Mouse (Mus musculus) neural tube, embryonic 15.5 days (tissue): ENCODE results near the gene Wfdc16. TPM values are rescaled to one million over a fixed set of nuclear protein-coding genes. Genes with fewer than 3 reads are reported as not detected.
"Not testable (repeated sequence)": the region's sequence is repeated elsewhere in the genome, so short reads cannot be mapped to it uniquely, and the experiment has no call there.

Source experiments
- ATAC-seq: fragments of 200-750 bp; cut with Nextera tagmentation; 2 replicates; pipeline ENCODE4 v1.8.0; 2017; ENCODE audit warnings: mild to moderate bottlenecking, moderate TSS enrichment, moderate library complexity; ENCODE audit not compliant: low FRiP score
- H3K27ac ChIP-seq: fragments of 300-500 bp; sonication (generic); replicated peaks from 2 replicates; pipeline ENCODE4 v1.5.1; 2015; ENCODE audit warnings: mild to moderate bottlenecking, inconsistent platforms
- H3K27me3 ChIP-seq: fragments of 300-500 bp; sonication (generic); replicated peaks from 2 replicates; pipeline ENCODE4 v1.6.1; 2015; ENCODE audit warnings: inconsistent platforms
- H3K36me3 ChIP-seq: fragments of 300-500 bp; sonication (generic); 2 replicates; pipeline ENCODE4 v1.6.1; 2015; ENCODE audit warnings: inconsistent platforms
- H3K4me1 ChIP-seq: fragments of 300-500 bp; sonication (generic); 2 replicates; pipeline ENCODE4 v1.6.1; 2015; ENCODE audit warnings: inconsistent platforms
- H3K4me2 ChIP-seq: fragments of 300-500 bp; sonication (generic); 2 replicates; pipeline ENCODE4 v1.6.1; 2015; ENCODE audit warnings: inconsistent platforms, mild to moderate bottlenecking, moderate library complexity
- H3K4me3 ChIP-seq: fragments of 300-500 bp; sonication (generic); replicated peaks from 2 replicates; pipeline ENCODE4 v1.5.1; 2015; ENCODE audit warnings: mild to moderate bottlenecking, inconsistent platforms
- H3K9ac ChIP-seq: fragments of 300-500 bp; sonication (generic); replicated peaks from 2 replicates; pipeline ENCODE4 v1.6.1; 2015; ENCODE audit warnings: mild to moderate bottlenecking, inconsistent platforms
- H3K9me3 ChIP-seq: fragments of 300-500 bp; sonication (generic); replicated peaks from 2 replicates; pipeline ENCODE4 v1.6.1; 2016; ENCODE audit warnings: inconsistent platforms
- WGBS: fragments of 180-500 bp; shearing (Covaris S2); methylation state at CpG from one replicate; pipeline ENCODE4 v1.1.7; 2015; ENCODE audit warnings: mixed read lengths; 5-methylcytosine and 5-hydroxymethylcytosine counted together
- polyA plus RNA-seq: library from polyadenylated mRNA; unstranded; fragments of >200 nt; fragmentation: Nextera tagmentation; extraction: Ambion mirVana; gene quantifications from 2 replicates; pipeline ENCODE4 v1.2.1, GENCODE M21; 2015

The Wfdc16 gene
- polyA plus RNA-seq, 1 experiment from 2014 or later = not detected

DNA sequence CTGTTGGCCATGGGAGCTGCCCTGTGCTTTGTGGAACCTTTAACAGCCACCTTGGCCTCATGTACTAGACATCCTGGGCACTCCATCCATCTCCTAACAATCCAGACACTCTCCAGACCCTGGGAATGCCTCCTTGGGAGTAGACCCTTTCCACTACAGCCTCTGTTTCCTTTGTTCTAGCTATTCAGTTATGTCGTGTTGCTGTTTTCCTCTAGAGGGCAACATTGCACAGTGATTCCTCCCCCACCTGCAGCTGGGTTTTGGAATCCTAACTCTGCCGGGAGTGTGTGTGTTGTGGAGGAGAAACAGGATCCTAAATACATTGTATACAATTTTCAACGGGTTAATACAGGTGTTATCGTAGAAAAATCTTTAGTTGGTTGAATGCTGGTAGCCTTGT is 46.6 kb downstream of the Wfdc16 start:
- ATAC-seq = no peak
- 10% methylated on average over 4 of the region's 4 CpGs for WGBS

DNA sequence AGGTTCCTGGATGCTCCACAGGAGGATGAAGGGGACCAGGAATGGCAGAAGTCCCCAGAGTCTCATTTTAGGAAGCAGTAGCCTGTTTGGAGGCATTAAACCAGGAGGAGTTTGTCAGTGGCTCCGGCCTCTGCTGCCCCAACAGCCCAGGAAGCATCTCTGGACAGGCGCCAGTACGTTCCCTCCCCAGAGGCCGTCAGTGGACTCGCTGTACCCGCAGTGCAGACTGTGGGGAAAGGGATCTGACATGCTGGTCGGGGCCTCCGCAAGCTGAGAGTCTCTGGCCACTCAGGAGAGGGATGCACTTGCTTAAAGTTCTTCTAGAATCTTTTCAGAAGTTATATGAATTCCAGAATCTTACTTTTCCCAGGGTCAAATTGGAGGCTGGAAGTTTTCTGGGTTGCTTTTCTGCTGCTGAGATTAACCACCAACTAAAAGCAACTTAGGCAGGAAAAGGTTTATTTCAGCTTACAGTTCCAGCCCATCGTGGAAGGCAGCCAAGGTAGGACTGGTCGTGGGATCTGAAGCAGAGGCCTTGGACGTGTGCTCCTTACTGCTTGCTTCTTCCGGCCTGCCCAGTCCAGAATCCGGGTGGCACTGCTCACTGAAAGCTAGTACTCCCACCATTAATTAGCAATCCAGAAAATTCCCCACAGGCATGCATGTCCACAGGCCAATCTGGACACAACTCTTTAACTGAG is 53.4 kb downstream of the Wfdc16 start, which contains the start of gene Wfdc6a:
Wfdc6a (minus strand) TSS at position 423 of the 701 bp plus-strand sequence.
- H3K27me3 ChIP-seq, H3K4me1 ChIP-seq, H3K27ac ChIP-seq, H3K9ac ChIP-seq, H3K4me3 ChIP-seq, H3K4me2 ChIP-seq, H3K36me3 ChIP-seq, H3K9me3 ChIP-seq, ATAC-seq: not testable (repeated sequence)
- 65% methylated on average over 13 of the region's 13 CpGs for WGBS

More for the DNA sequence above, 46.6 kb downstream of the Wfdc16 start:
- H3K27ac ChIP-seq = no peak overlapping the region
- no peaks in the 10 kb centered on the region for H3K4me1 ChIP-seq
- H3K9me3 ChIP-seq = no peaks in the 10 kb centered on the region
- no peak overlapping the region for H3K9ac ChIP-seq
- no peaks in the 10 kb centered on the region for H3K36me3 ChIP-seq
- H3K27me3 ChIP-seq = no peaks in the 10 kb centered on the region
- H3K4me2 ChIP-seq = no peak overlapping the region
- H3K4me3 ChIP-seq = no peak overlapping the region

Other genes starting within 250 kb of the Wfdc16 start
- 0.36 and 0.43 TPM in 2 replicates for gene Slpi, start 249.7 kb downstream of the Wfdc16 start, polyA plus RNA-seq
- gene Rbpjl, start 235.7 kb downstream of the Wfdc16 start, polyA plus RNA-seq = 0.17 and 0.61 TPM in 2 replicates
- gene Matn4, start 233.6 kb downstream of the Wfdc16 start, polyA plus RNA-seq = 8.5 and 11.1 TPM in 2 replicates
- gene Sdc4, start 194.9 kb downstream of the Wfdc16 start, polyA plus RNA-seq = 9.0 and 26.2 TPM in 2 replicates
- gene Sys1, start 181.8 kb downstream of the Wfdc16 start, polyA plus RNA-seq = 86.8 and 92.7 TPM in 2 replicates
- 4.5 and 5.8 TPM in 2 replicates for gene Gm20458, start 177.8 kb downstream of the Wfdc16 start, polyA plus RNA-seq
- not detected in 2 replicates for gene Trp53tg5, start 165.1 kb downstream of the Wfdc16 start, polyA plus RNA-seq
- gene Dbndd2, start 152.7 kb downstream of the Wfdc16 start, polyA plus RNA-seq = 22.2 and 25.3 TPM in 2 replicates
- gene Pigt, start 141.3 kb downstream of the Wfdc16 start, polyA plus RNA-seq = 88.8 and 92.2 TPM in 2 replicates
- gene Wfdc2, start 76.4 kb downstream of the Wfdc16 start, polyA plus RNA-seq = 1.6 and 10.4 TPM in 2 replicates
- not detected in 2 replicates for gene Spint3, start 65.3 kb downstream of the Wfdc16 start, polyA plus RNA-seq
- gene Wfdc6a, start 53.3 kb downstream of the Wfdc16 start, polyA plus RNA-seq = 0.31 TPM in 1 of 2 replicates, not detected in the other
- not detected in 2 replicates for gene Eppin, start 45.2 kb downstream of the Wfdc16 start, polyA plus RNA-seq
- not detected in 2 replicates for gene Wfdc6b, start 25.3 kb downstream of the Wfdc16 start, polyA plus RNA-seq
- not detected in 2 replicates for gene Wfdc8, start 25.2 kb downstream of the Wfdc16 start, polyA plus RNA-seq
- not detected in 2 replicates for gene Wfdc10, start 17.2 kb upstream of the Wfdc16 start, polyA plus RNA-seq
- gene Wfdc9, start 17.8 kb upstream of the Wfdc16 start, polyA plus RNA-seq = not detected in 2 replicates
- gene Wfdc11, start 35.3 kb upstream of the Wfdc16 start, polyA plus RNA-seq = not detected in 2 replicates
- not detected in 2 replicates for gene Wfdc13, start 46.3 kb upstream of the Wfdc16 start, polyA plus RNA-seq
- gene Spint4, start 59.7 kb upstream of the Wfdc16 start, polyA plus RNA-seq = not detected in 2 replicates
- gene Spint5, start 76.5 kb upstream of the Wfdc16 start, polyA plus RNA-seq = not detected in 2 replicates
- gene Wfdc3, start 107.1 kb upstream of the Wfdc16 start, polyA plus RNA-seq = 1.1 and 1.3 TPM in 2 replicates
- gene Dnttip1, start 107.2 kb upstream of the Wfdc16 start, polyA plus RNA-seq = 51.0 and 56.4 TPM in 2 replicates
- gene Ube2c, start 131.1 kb upstream of the Wfdc16 start, polyA plus RNA-seq = 42.8 and 134 TPM in 2 replicates
- gene Tnnc2, start 141.2 kb upstream of the Wfdc16 start, polyA plus RNA-seq = 27.5 and 55.6 TPM in 2 replicates
- gene Snx21, start 147.0 kb upstream of the Wfdc16 start, polyA plus RNA-seq = 41.3 and 46.6 TPM in 2 replicates
- gene Acot8, start 166.1 kb upstream of the Wfdc16 start, polyA plus RNA-seq = 24.1 and 26.4 TPM in 2 replicates
- gene Zswim3, start 166.3 kb upstream of the Wfdc16 start, polyA plus RNA-seq = 14.9 and 16.2 TPM in 2 replicates
- 23.7 and 25.4 TPM in 2 replicates for gene Zswim1, start 183.9 kb upstream of the Wfdc16 start, polyA plus RNA-seq
- gene Spata25, start 189.7 kb upstream of the Wfdc16 start, polyA plus RNA-seq = not detected in 2 replicates
- gene Ctsa, start 194.1 kb upstream of the Wfdc16 start, polyA plus RNA-seq = 99.9 and 113 TPM in 2 replicates
- gene Neurl2, start 194.7 kb upstream of the Wfdc16 start, polyA plus RNA-seq = 6.8 and 7.1 TPM in 2 replicates
- 117 and 192 TPM in 2 replicates for gene Pltp, start 218.9 kb upstream of the Wfdc16 start, polyA plus RNA-seq
- 79.9 and 85.2 TPM in 2 replicates for gene Pcif1, start 240.5 kb upstream of the Wfdc16 start, polyA plus RNA-seq